Mouse (Mus musculus): Measurements from ENCODE around the gene Vil1. TPM values are rescaled to one million over a fixed set of nuclear protein-coding genes. Genes with fewer than 3 reads are reported as not detected.

The Vil1 gene
- 1 to 10 TPM in 1 of 2 experiments, under 1 TPM in 1; 0.31 to 1.2 TPM for total RNA-seq (2021)
- long read RNA-seq, partial matches to known transcripts: 1 of 1 reads
- long read RNA-seq, other reads (novel, unspliced or antisense): 0 of 1 reads

DNA sequence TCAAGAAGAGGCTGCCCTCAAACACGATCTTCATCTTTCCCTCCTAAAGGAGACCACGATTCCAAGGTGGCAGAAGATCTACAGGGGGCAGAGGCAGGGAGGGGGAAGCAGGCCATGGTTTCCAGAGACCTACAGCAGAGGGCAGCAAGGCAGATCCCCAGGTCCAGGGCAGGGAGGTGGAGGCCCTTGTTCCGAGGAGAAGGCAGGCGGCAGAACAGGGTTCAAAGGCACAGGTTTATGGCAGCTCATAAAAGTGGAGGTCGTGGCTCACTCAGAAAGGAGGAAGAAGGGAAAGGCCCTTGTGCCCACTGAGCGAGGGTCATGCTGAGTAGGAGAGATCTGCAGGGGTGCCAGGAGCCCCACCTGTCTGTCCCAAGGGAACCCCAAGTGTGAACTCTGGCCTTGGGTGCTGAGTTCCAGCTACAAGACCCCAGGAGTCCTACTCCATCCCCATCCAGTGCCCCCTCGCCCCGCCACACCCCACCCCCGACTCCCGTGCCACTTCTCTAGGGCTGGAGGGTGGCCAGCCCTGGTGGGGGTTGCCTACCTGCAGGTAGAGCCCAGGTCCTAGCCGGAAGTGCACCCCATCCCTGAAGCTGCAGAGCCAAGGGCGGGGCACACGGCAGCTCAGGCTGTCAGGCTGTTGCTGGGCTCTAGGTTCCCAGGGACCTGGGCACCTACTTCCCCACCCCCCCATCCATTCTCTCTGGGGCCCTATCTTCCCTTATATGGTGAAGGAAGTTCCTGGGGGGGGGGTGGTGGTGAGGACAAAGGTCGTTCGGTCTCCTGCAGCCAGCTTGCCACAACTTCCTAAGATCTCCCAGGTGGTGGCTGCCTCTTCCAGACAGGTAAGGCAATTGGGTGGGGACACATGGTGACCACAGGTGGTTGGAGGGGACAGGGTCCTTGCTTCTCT lies at the start of gene Vil1:
TSS of gene Vil1 (plus strand) at position 788 of the 916 bp plus-strand sequence.
- no peak for DNase-seq (ENCODE audit: low spot score in 2 of 2)

DNA sequence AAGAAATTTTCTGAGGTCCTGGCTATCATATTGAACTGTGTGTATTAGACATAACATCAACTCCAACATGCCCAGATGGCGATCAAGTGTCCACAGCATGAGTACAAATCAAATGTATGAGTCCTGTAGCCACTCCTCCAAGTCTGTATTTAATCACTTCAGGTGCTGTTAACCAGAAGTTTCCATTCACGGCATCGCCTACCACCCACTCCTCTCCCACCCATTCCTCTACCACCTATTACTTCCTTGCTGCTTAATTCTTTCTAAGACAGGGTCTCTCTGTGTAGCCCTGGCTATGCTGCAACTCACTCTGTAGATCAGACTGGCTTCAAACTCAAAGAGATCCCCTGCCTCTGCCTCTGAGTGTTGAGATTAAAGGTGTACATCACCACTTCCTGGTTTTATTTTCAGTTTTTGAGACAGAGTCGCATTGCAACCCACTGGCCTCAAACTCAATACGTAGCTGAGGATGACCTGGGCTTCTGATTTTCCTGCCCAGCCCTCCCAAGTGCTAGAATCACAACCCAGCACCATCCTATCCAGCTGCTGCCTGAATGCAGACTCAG lies 49.1 kb upstream of the Vil1 start:
- DNase-seq (ENCODE audit: low spot score in 2 of 2): no peak

DNA sequence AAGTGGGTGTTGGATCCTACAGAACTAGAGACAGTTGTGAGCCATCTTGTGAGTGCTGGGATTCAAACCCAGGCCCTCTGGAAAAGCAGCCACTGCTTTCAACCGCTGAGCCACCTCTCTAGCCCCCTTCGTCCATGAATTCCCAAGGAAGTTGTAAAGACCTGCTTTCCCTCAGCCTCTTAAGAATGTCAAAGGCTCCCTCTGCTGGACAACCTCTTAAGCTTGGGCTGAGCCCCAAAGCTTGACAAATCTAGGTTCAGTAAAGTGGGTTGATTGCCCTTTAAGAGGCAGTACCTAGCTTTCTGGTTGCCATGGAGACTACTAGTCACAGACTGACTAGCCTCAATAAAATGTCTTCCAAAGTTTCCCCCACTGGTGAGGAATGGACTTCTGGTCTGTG lies 47.4 kb upstream of the Vil1 start, which contains the start of gene Catip:
TSS of gene Catip (plus strand) at position 297 of the 400 bp plus-strand sequence.
- DNase-seq (ENCODE audit: low spot score in 2 of 2): peak; percentile 76 to 78

DNA sequence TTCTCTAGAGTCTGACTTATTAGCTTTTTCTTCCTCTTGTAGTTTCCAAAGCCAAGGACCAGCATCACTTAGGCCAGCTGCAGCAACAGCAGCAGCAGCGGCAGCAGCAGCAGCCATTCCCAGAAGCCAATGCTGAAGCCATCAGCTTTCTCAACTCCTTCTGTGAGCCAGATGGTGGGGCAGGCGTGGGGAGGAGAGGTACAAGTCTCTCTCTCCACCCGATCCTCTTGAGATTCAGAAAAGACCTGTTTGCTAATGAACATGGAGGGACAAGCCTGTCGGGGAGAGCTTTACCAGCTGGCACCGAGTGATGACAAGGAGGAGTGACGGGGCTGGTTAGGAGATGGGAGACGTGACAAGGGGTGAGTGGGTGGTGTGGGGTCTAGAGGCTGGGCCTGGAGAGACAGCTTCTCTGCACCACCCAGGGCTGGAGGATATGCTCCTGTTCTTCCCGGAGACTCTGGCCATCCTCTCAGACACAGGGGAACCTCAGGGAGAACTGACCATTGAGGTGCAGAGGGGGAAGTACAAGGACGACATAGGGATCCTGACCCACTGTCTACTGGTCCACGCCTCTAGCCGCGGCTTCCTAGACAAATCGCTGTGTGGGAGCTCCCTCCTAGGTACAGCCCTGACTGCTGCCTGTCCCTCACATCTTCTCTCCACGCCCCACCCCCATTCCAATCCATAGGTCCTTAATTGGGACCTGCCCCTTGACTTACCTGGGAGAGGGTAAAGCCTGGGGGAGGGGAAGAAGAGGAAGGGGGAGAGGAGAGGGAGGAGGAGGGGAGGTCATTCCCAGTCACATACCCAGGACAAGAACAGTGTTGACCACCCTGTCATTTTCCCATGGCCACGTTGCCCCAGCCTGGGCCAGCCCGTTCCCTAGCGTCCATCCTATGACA lies 46.6 kb upstream of the Vil1 start:
- DNase-seq (ENCODE audit: low spot score in 2 of 2): peak in 1 of 2 experiments; percentile 28

DNA sequence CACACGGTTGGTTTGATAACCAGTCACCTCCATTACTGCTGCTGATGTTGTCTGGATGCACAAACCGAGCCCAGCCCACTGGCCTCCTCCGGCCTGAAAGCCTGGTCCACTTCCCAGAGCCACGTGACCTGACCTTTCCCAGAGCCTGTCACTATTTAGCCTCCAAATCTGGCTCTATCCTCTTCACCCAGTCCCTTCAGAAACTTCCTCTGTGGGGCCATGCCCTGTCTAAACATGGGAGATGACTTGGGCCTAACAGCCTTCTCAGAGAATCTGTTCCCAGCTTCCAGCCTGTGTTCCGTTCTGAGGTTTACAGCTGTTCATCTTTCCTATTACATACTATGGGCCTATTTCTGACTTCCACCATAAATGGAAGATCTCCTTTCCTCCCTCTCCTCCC lies 45.7 kb upstream of the Vil1 start:
- no peak for DNase-seq (ENCODE audit: low spot score in 2 of 2)

DNA sequence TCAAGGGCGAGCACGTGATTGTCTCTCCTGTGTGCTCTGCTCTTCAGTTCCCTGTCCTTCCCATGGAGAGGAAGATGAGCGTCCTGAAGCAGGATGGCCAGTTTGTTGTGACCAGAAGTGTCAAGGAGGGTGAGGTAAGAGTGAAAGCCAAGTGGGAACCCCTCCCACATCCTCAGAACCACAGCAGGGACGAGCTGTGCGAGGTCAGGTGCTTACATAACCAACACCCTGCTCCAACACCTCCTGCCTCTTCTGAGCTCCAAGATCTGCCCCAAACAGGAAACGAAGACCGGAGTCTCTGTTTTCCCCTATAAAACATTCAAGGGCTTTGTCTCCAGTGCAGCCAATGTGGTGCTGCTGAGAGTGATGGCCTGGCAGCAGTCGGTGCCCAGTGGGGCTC lies 44.9 kb upstream of the Vil1 start:
- DNase-seq (ENCODE audit: low spot score in 2 of 2): no peak

DNA sequence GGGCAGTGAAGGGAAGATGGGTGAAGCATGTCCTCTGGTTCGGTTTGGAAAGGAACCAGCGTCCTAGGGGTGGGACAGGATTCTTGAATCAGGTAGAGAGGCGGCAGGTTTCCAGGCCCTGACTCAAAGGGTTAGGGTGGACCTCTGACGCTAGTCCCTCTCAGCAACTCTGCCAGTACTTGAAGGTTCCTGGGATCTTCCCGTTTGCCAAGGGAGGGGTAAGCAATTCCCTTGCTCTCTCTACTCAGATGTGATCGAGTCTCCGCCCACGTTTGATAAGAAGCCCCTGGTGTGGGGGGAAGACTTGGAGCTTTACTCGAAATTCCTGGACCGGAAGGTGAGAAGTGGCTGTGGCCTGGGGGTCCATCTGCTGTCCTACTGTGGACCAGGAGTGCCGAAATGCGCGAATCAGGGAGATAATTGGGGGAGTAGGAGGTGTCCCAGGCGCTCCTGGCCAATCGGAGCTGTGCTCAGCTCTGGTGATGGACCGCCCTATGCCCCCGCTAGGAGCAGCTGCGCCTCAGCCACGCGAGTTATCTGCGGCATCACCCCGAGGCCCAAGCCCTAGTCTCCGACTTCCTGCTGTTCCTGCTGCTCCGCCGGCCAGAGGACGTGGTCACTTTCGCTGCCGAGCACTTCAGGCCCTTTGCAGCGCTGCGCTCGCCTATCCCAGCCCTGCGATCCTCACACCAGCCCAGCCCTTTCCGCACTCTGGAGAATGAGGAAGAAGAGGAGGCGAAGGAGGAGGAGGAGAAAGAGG lies 41.1 kb upstream of the Vil1 start:
- peak in 1 of 2 experiments; percentile 36 for DNase-seq (ENCODE audit: low spot score in 2 of 2)

DNA sequence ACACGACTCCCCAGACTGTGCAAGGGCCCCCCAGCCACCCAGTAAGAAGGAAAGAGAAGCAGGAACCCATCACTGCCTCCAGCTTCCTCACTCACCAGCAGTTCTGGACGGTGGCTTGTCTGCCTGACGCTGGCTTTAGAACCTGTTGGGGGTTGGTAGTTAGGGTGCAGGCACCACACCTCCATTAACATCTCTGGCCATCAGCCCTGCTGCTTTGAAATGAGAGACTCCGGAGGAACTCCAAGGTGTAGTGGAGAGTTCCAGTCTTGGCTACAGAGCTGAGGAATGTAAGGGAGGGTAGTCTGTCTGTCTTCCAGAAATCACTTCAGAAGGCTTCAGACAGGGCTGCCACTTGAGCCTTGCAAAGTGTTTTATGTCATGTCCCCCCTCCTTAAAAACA lies 39.1 kb upstream of the Vil1 start:
- no peak for DNase-seq (ENCODE audit: low spot score in 2 of 2)

DNA sequence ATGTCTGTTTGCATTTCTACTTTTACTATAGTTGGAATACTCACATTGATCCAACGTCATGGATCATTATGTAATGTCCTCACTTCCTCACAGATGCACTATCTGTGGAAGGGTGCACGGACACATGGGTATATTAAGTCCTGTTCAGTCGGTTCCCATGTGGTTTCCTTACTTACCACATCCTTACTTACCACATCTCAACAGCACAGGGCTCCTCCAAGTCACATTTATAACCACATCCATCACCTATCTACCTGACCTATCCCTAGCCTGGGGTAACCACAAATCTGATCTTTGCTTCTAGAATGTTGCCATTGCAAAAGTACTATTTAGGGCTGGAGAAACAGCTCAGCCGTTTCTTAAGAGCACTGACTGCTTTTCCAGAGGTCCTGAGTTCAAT lies 35.8 kb upstream of the Vil1 start:
- DNase-seq (ENCODE audit: low spot score in 2 of 2): no peak

DNA sequence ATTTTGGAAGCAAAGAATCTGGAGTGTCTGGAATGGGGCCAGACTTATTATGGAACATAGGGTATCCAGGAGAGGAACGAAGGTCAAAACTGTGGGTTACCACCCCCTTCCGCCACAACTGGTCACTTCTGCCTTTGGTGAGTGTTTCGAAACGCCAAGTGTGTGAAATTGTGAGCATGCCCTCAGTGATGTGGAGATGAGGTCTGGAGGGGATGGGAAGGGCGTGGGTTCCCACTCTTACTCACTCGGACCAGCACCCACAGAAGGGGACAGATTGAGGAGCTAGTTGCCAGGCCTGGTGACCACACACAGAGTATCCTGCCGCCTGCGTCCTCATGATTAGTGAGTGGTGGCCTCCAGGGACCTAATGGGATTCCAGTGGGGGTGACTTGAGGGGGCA lies 34.2 kb upstream of the Vil1 start, which contains the start of gene Slc11a1:
TSS of gene Slc11a1 (plus strand) at position 216 of the 400 bp plus-strand sequence.
- DNase-seq (ENCODE audit: low spot score in 2 of 2): no peak

DNA sequence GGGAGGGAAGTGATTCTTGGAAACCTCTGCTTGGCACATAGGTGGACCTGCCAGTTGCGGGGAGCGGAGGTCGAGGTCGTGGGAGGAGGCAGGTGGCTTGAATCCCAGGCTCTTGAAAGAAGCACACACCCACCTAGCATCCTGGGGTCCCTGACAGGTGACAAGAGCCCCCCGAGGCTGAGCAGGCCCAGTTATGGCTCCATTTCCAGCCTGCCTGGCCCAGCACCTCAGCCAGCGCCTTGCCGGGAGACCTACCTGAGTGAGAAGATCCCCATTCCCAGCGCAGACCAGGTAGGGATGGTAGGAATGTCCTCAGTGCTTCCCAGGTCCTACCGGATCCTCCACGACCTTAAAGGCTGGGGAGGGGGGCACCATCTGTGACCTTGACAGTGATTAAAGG lies 33.6 kb upstream of the Vil1 start:
- DNase-seq (ENCODE audit: low spot score in 2 of 2): no peak

DNA sequence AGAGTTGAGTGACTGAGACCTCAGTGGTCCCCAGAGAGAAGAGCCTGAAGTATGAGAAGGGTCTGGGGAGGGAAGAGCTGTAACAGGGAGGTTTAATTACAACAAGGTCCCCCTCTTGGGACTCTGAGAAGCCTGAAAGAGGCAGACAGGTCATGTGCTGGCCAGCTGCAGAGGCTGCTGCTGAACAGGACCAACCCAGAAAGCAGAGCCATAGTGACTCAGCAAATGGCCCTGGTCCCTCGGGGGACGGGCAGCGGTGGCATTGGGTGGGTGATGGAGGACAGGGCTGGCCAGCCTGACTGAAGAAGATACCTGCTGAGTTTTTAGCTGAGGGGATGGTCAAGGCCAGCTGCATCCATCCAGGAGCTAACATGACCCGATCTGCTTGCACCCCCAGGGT lies 32.8 kb upstream of the Vil1 start:
- DNase-seq (ENCODE audit: low spot score in 2 of 2): no peak

DNA sequence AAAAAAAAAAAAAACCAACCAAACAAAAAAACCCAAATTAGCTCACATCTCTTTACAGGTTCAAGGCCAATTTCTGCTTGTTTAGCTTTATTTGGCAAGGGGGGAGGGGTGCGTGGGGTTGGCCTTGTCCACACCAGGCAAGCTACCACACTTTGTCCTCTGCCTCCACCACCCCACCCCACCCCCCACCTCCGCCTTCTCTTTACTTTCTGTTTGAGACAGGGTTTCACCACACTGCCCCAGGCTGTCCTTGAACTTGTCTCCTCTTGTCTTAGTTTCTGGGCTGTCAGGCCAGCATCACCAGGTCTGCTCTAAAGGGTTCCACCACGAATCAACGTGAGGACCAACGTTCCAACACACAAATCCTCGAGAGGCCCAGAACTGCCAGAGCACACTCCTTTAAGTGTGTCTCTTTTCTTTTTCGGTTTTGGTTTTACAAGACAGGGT lies 30.1 kb upstream of the Vil1 start:
- no peak for DNase-seq (ENCODE audit: low spot score in 2 of 2)

DNA sequence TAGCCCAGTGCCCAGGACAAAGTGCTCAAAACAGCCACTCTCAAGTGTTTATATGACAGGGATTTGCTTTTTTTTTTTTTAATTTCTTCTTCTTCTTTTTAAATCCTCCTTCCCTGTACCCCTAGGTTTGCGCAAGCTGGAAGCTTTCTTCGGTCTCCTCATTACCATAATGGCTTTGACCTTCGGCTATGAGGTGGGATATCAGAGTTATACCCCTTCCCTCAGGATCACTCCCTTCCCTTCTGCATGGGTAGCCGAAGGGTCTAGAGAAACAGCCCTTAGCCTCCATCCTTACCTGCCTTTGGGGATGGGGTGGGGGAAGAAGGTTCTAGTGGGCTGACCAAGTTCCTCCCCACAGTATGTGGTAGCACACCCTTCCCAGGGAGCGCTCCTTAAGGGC lies 28.7 kb upstream of the Vil1 start:
- no peak for DNase-seq (ENCODE audit: low spot score in 2 of 2)

DNA sequence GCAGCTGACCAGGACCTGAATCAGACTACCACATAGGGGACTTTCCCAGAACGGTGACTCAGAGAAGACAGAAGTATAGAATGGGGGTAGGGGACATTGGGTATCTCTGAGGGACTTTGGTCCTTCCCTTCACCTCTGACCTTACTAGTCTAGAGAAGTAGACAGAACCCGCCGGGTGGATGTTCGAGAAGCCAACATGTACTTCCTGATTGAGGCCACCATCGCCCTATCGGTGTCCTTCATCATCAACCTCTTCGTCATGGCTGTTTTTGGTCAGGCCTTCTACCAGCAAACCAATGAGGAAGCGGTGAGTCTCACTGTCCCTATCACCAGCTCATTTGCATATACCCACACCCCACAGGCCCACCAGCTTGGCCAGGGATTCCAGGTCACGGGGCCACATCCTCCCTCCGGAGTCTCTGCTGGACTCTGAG lies 27.6 kb upstream of the Vil1 start:
- no peak for DNase-seq (ENCODE audit: low spot score in 2 of 2)

DNA sequence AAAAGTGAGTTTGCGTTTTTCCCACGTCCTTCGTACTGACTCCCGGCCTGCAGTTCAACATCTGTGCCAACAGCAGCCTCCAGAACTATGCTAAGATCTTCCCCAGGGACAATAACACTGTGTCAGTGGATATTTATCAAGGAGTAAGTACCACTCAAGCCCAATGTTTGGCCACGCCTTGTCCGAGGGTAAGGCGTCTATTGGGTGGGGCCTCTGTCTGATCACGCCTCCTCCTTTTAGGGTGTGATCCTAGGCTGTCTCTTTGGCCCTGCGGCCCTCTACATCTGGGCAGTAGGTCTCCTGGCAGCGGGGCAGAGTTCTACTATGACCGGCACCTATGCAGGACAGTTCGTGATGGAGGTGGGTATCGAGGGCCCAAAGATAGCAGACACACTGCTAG lies 25.8 kb upstream of the Vil1 start:
- DNase-seq (ENCODE audit: low spot score in 2 of 2): no peak

DNA sequence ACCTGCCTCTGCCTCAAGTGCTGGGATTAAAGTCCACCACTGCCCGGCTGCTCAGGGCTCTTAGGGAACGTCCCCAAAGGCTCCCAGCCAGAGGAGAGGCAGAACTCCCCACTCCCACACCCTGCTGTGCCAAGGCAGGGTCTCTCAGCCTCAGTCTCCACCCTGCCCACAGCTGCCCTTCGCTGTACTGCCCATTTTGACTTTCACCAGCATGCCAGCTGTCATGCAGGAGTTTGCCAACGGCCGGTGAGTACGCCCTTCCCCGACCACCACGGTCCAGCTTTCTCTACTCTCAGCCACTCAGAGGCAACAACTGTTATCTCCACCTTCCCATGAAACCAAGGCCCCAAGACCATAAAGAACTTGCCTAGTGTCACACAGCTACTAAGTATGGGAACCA lies 24.7 kb upstream of the Vil1 start:
- no peak for DNase-seq (ENCODE audit: low spot score in 2 of 2)

DNA sequence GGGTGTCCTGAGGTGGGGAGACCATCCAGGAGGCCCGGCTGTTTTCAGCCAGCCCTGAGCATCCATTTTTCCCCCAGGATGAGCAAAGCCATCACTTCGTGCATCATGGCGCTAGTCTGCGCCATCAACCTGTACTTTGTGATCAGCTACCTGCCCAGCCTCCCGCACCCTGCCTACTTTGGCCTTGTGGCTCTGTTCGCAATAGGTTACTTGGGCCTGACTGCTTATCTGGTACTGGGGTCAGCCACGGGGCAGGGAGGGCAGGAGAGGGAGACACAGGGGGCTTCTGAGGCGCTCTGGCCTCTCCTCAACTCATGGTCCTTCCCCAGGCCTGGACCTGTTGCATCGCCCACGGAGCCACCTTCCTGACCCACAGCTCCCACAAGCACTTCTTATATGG lies 24.1 kb upstream of the Vil1 start:
- DNase-seq (ENCODE audit: low spot score in 2 of 2): no peak

DNA sequence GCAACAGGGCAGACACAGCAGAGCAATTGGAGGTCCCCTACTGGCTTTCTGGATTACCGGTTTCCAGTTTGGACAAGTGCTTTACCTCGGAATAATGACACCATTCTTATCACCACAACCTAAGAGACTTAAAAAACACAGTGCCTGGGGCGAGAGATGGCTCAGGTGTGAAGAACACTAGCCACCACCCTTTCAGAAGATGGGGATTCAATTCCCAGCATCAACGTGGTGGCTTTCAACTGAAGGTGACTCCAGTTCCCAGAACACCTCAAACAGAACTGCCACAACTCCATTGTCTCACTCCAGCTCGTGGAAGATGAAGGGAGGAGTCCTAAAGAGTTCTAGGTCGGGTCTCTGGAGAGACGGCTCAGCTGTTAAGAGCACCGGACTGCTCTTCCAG lies 23.6 kb upstream of the Vil1 start:
- no peak for DNase-seq (ENCODE audit: low spot score in 2 of 2)

DNA sequence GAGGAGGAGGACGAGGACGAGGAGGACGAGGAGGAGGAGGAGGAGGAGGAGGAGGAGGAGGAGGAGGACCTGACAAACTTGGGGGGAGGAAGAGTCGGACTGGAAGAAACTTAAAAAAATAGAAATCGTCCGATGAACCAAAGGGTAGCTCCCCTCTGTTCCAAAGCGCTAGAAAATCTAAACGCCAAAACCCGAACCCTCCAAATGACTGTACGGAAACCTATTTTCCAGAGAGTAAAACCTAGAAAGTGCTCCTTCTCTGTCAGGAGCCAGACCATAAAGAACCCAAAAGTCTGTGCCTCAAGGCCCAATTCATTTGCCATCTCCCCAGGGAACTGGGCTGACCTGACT lies 22.8 kb upstream of the Vil1 start:
- no peak for DNase-seq (ENCODE audit: low spot score in 2 of 2)
